Mouse (Mus musculus) liver, embryonic 14.5 days (tissue): ENCODE measurements around the gene Asgr2. TPM values are rescaled to one million over a fixed set of nuclear protein-coding genes. Genes with fewer than 3 reads are reported as not detected.

ENCODE experiments used
- ATAC-seq: fragments of 200-750 bp; cut with Nextera tagmentation; 2 replicates; pipeline ENCODE4 v1.8.0; 2017; ENCODE audit warnings: moderate number of reproducible peaks, mild to moderate bottlenecking, moderate library complexity; ENCODE audit not compliant: insufficient read depth
- DNase-seq, 3 experiments: peaks; one replicate each; pipeline ENCODE4 v3.0.0-alpha.2; 2012 to 2013; ENCODE audit warnings: low read depth in 3 of 3, low spot score in 3 of 3
- H3K27ac ChIP-seq: fragments of 300-500 bp; sonication (generic); 2 replicates; pipeline ENCODE4 v1.5.1; 2014; ENCODE audit warnings: moderate library complexity, mild to moderate bottlenecking, control low read depth, inconsistent platforms
- H3K27me3 ChIP-seq: fragments of 300-500 bp; sonication (generic); 2 replicates; pipeline ENCODE4 v1.6.1; 2014; ENCODE audit warnings: mild to moderate bottlenecking, low read length, moderate library complexity; ENCODE audit not compliant: control insufficient read depth, insufficient read depth
- H3K36me3 ChIP-seq: fragments of 300-500 bp; sonication (generic); replicated peaks from 2 replicates; pipeline ENCODE4 v1.6.1; 2014; ENCODE audit warnings: low read depth; ENCODE audit not compliant: control insufficient read depth, insufficient read depth
- H3K4me1 ChIP-seq, 2 experiments: fragments of 200-500 bp in 1 of 2; fragments of 300-500 bp in 1 of 2; sonication (generic) in 1 of 2; replicated peaks; 2 replicates each; pipeline ENCODE4 v1.6.1; 2012 to 2014; ENCODE audit warnings: antibody characterized with exemption in 1 of 2, inconsistent platforms in 1 of 2, low read length in 1 of 2; ENCODE audit not compliant: control insufficient read depth in 2 of 2, insufficient read depth in 2 of 2
- H3K4me2 ChIP-seq: fragments of 300-500 bp; sonication (generic); 2 replicates; pipeline ENCODE4 v1.6.1; 2014; ENCODE audit warnings: low read depth, mild to moderate bottlenecking, control low read depth, moderate library complexity
- H3K4me3 ChIP-seq, 2 experiments: fragments of 200-500 bp in 1 of 2; fragments of 300-500 bp in 1 of 2; sonication (generic) in 1 of 2; 2 replicates each; pipeline ENCODE4 v1.5.1; 2012 to 2014; ENCODE audit warnings: low read depth in 2 of 2, low read length in 2 of 2, mild to moderate bottlenecking in 2 of 2, control low read depth in 1 of 2, inconsistent platforms in 1 of 2, moderate library complexity in 1 of 2; ENCODE audit not compliant: insufficient read depth in 1 of 2
- H3K9ac ChIP-seq: fragments of 300-500 bp; sonication (generic); replicated peaks from 2 replicates; pipeline ENCODE4 v1.6.1; 2014; ENCODE audit warnings: mild to moderate bottlenecking, control low read depth, moderate library complexity
- H3K9me3 ChIP-seq: fragments of 300-500 bp; sonication (generic); 2 replicates; pipeline ENCODE4 v1.6.1; 2016; ENCODE audit warnings: low read length, mixed read lengths; ENCODE audit not compliant: control insufficient read depth
- CTCF ChIP-seq: IDR thresholded peaks from 2 replicates; pipeline ENCODE4 v1.5.1; 2016; ENCODE audit warnings: antibody characterized with exemption, low read depth, control low read depth
- EP300 ChIP-seq: IDR thresholded peaks from 2 replicates; pipeline ENCODE4 v1.6.1; 2016; ENCODE audit warnings: antibody characterized with exemption, low read depth
- WGBS: fragments of 180-500 bp; shearing (Covaris S2); extraction: QIAGEN DNeasy Blood & Tissue Kit; methylation state at CpG from one replicate; pipeline ENCODE4 v1.1.7; 2014; ENCODE audit not compliant: insufficient replicate concordance; 5-methylcytosine and 5-hydroxymethylcytosine counted together
- polyA plus RNA-seq, 2 experiments: library from polyadenylated mRNA; depleted of rRNA in 1 of 2; stranded (reverse) in 1 of 2; unstranded in 1 of 2; fragments of >200 nt; fragmentation: Nextera tagmentation in 1 of 2; extraction: Ambion mirVana in 1 of 2; gene quantifications; 2 replicates each; pipeline versions ENCODE4 v1.2.1 to v1.2.3; 2012 to 2014

The Asgr2 gene
- polyA plus RNA-seq, 2 experiments: 9.0 to 11.5 TPM

DNA sequence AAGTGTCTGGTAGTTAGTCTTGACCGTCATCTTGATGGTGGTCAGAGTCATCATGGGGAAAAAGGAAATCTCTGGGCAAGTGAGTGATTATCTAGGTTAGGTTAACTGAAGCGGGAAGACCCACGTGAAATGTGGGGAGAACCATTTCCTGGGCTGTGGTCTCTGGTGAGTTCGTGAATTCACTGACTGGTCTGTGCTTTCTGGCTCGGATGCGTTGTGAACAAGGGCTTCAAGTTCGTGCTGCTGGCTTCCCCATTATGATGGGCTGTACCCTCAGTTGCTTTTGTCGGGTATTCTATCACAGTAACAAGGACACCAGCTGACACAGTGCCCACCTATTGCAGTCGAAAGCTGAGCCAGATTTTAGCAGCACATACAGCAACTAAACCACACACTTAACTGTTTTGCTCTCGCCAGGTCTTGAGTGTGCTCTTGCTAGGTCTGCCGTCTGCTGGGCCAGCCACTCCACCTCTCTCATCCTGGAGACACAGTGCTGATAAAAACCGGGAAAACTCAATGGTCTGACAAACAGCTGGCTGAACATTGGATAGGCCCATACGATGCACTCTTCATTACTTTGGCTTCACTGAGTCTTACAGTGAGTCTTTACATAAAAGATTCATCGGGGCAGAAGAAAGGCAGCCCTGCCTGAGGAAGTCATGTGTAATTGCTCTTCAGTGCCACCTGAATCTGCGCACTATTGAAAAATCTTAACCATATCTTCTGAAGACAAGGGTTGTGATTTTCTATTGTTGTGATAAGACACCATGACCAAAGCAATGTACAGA is 11.4 kb upstream of the Asgr2 start:
- Histone ChIP-seq H3K9ac (no peak overlapping the region), H3K4me2 (no peak overlapping the region), H3K27me3 (no peaks in the 10 kb centered on the region), H3K9me3 (no peaks in the 10 kb centered on the region), H3K4me3 (no peak overlapping the region), H3K4me1 (peaks cover 8 to 17% of the 10 kb centered on the region in 2 experiments), H3K27ac (no peak overlapping the region), H3K36me3 (no peaks in the 10 kb centered on the region)
- no peak for DNase-seq
- no peak for ATAC-seq
- TF ChIP-seq EP300 (no peak), CTCF (no peak)
- WGBS: 37% methylated on average over 15 of the region's 15 CpGs

DNA sequence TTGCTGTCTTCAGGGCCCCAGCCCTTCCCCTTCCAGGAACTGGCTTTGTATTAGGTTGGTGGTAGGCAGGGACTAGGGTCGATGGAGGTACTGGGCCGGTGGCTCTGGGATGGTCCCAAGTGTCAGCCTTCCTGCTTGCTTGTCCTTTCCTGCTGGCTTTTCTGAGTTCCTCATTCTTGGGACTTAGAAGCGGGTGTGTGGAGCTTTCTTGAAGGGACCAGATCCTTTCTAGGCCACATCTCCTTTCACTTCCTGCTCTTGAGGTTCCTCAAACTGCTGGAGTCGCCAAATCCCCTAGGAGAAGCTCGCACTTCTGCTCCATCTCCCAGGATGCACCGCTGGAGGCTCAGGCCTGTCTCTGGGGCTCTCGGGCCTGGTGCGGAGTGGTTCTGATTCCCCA is 7.9 kb upstream of the Asgr2 start:
- TF ChIP-seq CTCF: no peak
- no peak for TF ChIP-seq EP300
- Histone ChIP-seq H3K9me3 (no peaks in the 10 kb centered on the region), H3K27me3 (no peaks in the 10 kb centered on the region), H3K4me1 (no peaks in the 10 kb centered on the region; a peak in 1 of 4 replicates), H3K4me3 (no peak overlapping the region), H3K4me2 (no peak overlapping the region), H3K9ac (no peak overlapping the region), H3K27ac (no peak overlapping the region), H3K36me3 (no peaks in the 10 kb centered on the region)
- DNase-seq (no peak), ATAC-seq (no peak)
- WGBS: 44% methylated on average over 8 of the region's 8 CpGs

DNA sequence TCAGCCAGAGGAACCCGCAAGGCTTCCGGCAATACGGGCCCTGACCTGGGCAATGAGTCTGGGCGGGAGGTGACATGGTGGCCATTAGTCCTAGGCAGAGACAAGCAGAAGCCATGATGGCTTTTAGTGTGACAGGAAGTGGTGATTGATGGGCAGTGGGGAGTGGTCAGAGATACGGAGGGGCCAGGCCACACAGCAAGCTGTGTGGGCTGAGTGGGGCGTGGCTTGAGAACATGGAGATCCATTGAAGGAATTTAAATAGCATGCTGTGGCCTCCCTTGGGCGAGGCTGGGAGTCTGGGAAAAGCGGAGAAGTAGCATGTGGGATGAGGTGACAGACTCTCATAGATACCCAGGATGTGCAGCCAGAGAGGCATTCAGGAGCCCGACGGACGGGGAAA is 5.0 kb downstream of the Asgr2 start:
- H3K4me1 ChIP-seq: peaks cover 0 to 5% of the 10 kb centered on the region in 2 experiments; a peak in 1 of 4 replicates
- no peak overlapping the region for H3K4me3 ChIP-seq
- TF ChIP-seq CTCF (no peak), EP300 (no peak)
- H3K27me3 ChIP-seq: no peaks in the 10 kb centered on the region
- no peaks in the 10 kb centered on the region for H3K9me3 ChIP-seq
- no peaks in the 10 kb centered on the region for H3K36me3 ChIP-seq
- 56% methylated on average over 11 of the region's 11 CpGs for WGBS
- H3K27ac ChIP-seq: no peak overlapping the region
- H3K4me2 ChIP-seq: no peak overlapping the region
- DNase-seq: no peak
- no peak for ATAC-seq
- no peak overlapping the region for H3K9ac ChIP-seq

DNA sequence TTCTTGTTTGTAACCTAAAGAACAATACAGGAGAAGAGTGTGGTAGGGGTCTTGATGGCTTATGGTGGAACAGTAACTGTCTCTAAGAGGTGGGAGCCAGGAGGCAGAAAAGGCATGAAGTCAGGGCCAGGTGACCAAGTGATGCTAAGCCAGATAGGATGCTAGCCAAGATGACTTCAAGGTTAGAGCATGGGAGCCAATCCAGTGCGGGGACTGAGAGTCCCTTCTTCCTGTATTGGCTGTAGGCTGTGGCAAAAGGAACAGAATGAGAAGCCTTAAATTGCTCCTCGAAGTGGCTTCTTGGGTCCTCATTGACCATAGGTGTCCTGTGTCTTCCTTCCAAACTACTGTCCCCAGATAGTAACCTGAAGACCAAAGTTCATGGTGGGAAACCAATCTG is 6.7 kb downstream of the Asgr2 start:
- H3K4me1 ChIP-seq: peaks cover 0 to 2% of the 10 kb centered on the region in 2 experiments; a peak in 1 of 4 replicates
- H3K27me3 ChIP-seq: no peaks in the 10 kb centered on the region
- 62% methylated on average over 2 of the region's 2 CpGs for WGBS
- no peak overlapping the region for H3K4me2 ChIP-seq
- DNase-seq (no peak), ATAC-seq (no peak)
- H3K4me3 ChIP-seq: no peak overlapping the region
- no peak for TF ChIP-seq EP300
- no peak for TF ChIP-seq CTCF
- no peaks in the 10 kb centered on the region for H3K9me3 ChIP-seq
- no peak overlapping the region for H3K27ac ChIP-seq
- no peaks in the 10 kb centered on the region for H3K36me3 ChIP-seq
- H3K9ac ChIP-seq: no peak overlapping the region

DNA sequence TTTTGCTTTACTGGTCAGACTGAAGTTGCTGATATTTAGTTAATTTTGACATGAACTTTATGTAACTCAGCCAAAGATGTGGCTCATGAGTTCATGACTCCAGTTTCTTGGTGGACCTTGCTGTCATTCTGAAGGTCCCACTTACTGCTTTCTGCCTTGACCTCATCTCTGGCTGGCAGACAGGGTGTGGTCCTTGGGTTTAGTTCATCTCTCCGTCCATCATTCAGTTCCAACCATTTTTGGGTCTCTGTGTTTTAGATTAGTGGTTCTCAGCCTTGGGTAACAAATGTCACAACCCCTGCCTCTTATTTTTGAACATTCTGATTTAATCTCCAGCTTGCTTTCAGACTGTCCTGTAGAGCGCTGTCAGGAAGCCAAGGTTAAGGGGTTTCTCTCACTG is 7.4 kb downstream of the Asgr2 start:
- Histone ChIP-seq H3K4me1 (peaks cover 0 to 2% of the 10 kb centered on the region in 2 experiments; a peak in 1 of 4 replicates), H3K36me3 (no peaks in the 10 kb centered on the region), H3K4me3 (no peak overlapping the region), H3K27me3 (no peaks in the 10 kb centered on the region), H3K9me3 (no peaks in the 10 kb centered on the region), H3K4me2 (no peak overlapping the region), H3K27ac (no peak overlapping the region), H3K9ac (no peak overlapping the region)
- no peak for ATAC-seq
- no peak for DNase-seq
- TF ChIP-seq CTCF: no peak
- no peak for TF ChIP-seq EP300
- 46% methylated on average over 2 of the region's 2 CpGs for WGBS
